Mouse (Mus musculus) intestine, embryonic 15.5 days (tissue): Measurements from ENCODE around the gene Map3k9. TPM values are rescaled to one million over a fixed set of nuclear protein-coding genes. Genes with fewer than 3 reads are reported as not detected.

Source experiments
- ATAC-seq: fragments of 200-750 bp; cut with Nextera tagmentation; 2 replicates; pipeline ENCODE4 v1.8.0; 2017; ENCODE audit warnings: moderate TSS enrichment, moderate library complexity
- H3K27ac ChIP-seq: fragments of 300-500 bp; sonication (generic); 2 replicates; pipeline ENCODE4 v1.5.1; 2015; ENCODE audit warnings: mild to moderate bottlenecking, inconsistent platforms
- H3K27me3 ChIP-seq: fragments of 300-500 bp; sonication (generic); replicated peaks from 2 replicates; pipeline ENCODE4 v1.6.1; 2015; ENCODE audit warnings: inconsistent platforms
- H3K36me3 ChIP-seq: fragments of 300-500 bp; sonication (generic); 2 replicates; pipeline ENCODE4 v1.6.1; 2015; ENCODE audit warnings: inconsistent platforms
- H3K4me1 ChIP-seq: fragments of 300-500 bp; sonication (generic); replicated peaks from 2 replicates; pipeline ENCODE4 v1.6.1; 2015; ENCODE audit warnings: inconsistent platforms
- H3K4me2 ChIP-seq: fragments of 300-500 bp; sonication (generic); replicated peaks from 2 replicates; pipeline ENCODE4 v1.6.1; 2015; ENCODE audit warnings: mild to moderate bottlenecking, inconsistent platforms
- H3K4me3 ChIP-seq: fragments of 300-500 bp; sonication (generic); replicated peaks from 2 replicates; pipeline ENCODE4 v1.5.1; 2015; ENCODE audit warnings: inconsistent platforms
- H3K9ac ChIP-seq: fragments of 300-500 bp; sonication (generic); 2 replicates; pipeline ENCODE4 v1.6.1; 2015; ENCODE audit warnings: inconsistent platforms
- H3K9me3 ChIP-seq: fragments of 300-500 bp; sonication (generic); 2 replicates; pipeline ENCODE4 v1.6.1; 2016; ENCODE audit warnings: inconsistent platforms
- WGBS: fragments of 180-500 bp; shearing (Covaris S2); methylation state at CpG from one replicate; pipeline ENCODE4 v1.1.7; 2015; 5-methylcytosine and 5-hydroxymethylcytosine counted together
- polyA plus RNA-seq: library from polyadenylated mRNA; unstranded; fragments of >200 nt; fragmentation: Nextera tagmentation; extraction: Ambion mirVana; gene quantifications from 2 replicates; pipeline ENCODE4 v1.2.1, GENCODE M21; 2015

The Map3k9 gene
- polyA plus RNA-seq, 1 experiment from 2014 or later: 2.4 TPM

GRCm38 (mm10) chr12:81746400-81747024 is 34.5 kb downstream of the Map3k9 start:
- Histone ChIP-seq H3K27me3 (no peaks in the 10 kb centered on the region), H3K9me3 (no peaks in the 10 kb centered on the region), H3K36me3 (no peaks in the 10 kb centered on the region), H3K9ac (no peak overlapping the region), H3K4me1 (peaks cover 13% of the 10 kb centered on the region; the same call in 1 of the 2 replicates), H3K27ac (no peak overlapping the region), H3K4me3 (no peak overlapping the region), H3K4me2 (no peak overlapping the region)
- WGBS: 68% methylated on average over 9 of the region's 9 CpGs
- no peak for ATAC-seq

- Histone ChIP-seq H3K27ac (no peak overlapping the region), H3K4me2 (no peak overlapping the region), H3K27me3 (no peaks in the 10 kb centered on the region), H3K4me1 (no peaks in the 10 kb centered on the region), H3K9me3 (no peaks in the 10 kb centered on the region), H3K9ac (no peak overlapping the region), H3K4me3 (no peak overlapping the region), H3K36me3 (no peaks in the 10 kb centered on the region)
- no peak for ATAC-seq
- WGBS: 84% methylated on average over 11 of the region's 11 CpGs
Observed at GRCm38 (mm10) chr12:81735246-81736070, 45.5 kb downstream of the Map3k9 start.

- WGBS: 75% methylated on average over 8 of the region's 8 CpGs
- no peak overlapping the region for H3K4me3 ChIP-seq
Observed at GRCm38 (mm10) chr12:81726246-81726822, 54.6 kb downstream of the Map3k9 start.

DNA sequence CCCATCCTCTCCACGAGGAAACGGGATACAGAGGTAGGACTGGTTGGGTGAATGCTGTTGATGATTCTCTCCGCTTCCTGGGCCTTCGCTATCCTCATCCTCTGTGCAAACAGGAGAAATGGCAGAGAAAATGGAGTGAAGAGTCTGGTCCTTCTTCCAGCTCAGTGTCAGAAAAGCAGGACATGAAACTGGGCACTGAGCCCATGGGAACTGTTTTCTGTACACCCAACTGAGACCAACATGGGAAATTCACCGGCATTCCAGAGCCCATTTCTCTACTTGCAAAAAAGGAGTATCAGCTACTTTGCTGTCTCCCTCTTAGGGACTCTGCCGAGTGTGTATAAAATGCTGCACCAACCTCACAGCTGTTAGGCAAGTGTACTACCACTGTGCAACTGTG is 56.2 kb downstream of the Map3k9 start:
- H3K4me3 ChIP-seq: no peak overlapping the region
- no peak for ATAC-seq
- WGBS: 89% methylated on average over 6 of the region's 6 CpGs

More at GRCm38 (mm10) chr12:81726246-81726822, 54.6 kb downstream of the Map3k9 start:
- H3K9me3 ChIP-seq: no peaks in the 10 kb centered on the region
- ATAC-seq: no peak
- no peaks in the 10 kb centered on the region for H3K36me3 ChIP-seq
- no peak overlapping the region for H3K9ac ChIP-seq
- no peaks in the 10 kb centered on the region for H3K4me1 ChIP-seq
- no peak overlapping the region for H3K27ac ChIP-seq
- no peaks in the 10 kb centered on the region for H3K27me3 ChIP-seq
- no peak overlapping the region for H3K4me2 ChIP-seq

DNA sequence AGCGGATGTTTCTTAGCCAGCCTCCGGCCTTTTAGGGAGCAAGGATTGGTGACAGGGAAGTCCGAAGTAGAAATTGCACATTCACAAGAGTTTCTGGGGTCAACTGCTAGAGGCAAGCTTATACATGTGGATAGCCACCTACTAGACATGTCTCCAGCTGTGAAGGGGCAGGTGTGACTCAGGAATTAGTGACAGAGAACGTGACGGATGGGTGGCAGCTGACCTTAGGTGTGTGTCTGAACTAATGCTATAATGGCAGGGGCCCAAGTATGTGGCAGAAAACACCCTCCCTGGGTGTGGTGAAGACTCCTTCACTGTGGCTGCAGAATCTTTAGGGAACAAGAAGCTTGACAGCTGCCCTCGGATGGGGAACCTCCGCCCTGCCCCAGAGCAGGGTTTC is 57.6 kb downstream of the Map3k9 start:
- no peaks in the 10 kb centered on the region for H3K9me3 ChIP-seq
- H3K4me2 ChIP-seq: no peak overlapping the region
- no peaks in the 10 kb centered on the region for H3K4me1 ChIP-seq
- no peak overlapping the region for H3K4me3 ChIP-seq
- H3K27me3 ChIP-seq: no peaks in the 10 kb centered on the region
- ATAC-seq: no peak
- no peaks in the 10 kb centered on the region for H3K36me3 ChIP-seq
- WGBS: 93% methylated on average over 7 of the region's 7 CpGs
- H3K27ac ChIP-seq: no peak overlapping the region
- H3K9ac ChIP-seq: no peak overlapping the region

More for the DNA sequence above, 56.2 kb downstream of the Map3k9 start:
- H3K4me2 ChIP-seq: no peak overlapping the region
- H3K9ac ChIP-seq: no peak overlapping the region
- H3K9me3 ChIP-seq: no peaks in the 10 kb centered on the region
- no peak overlapping the region for H3K27ac ChIP-seq
- no peaks in the 10 kb centered on the region for H3K27me3 ChIP-seq
- H3K36me3 ChIP-seq: no peaks in the 10 kb centered on the region
- no peaks in the 10 kb centered on the region for H3K4me1 ChIP-seq

DNA sequence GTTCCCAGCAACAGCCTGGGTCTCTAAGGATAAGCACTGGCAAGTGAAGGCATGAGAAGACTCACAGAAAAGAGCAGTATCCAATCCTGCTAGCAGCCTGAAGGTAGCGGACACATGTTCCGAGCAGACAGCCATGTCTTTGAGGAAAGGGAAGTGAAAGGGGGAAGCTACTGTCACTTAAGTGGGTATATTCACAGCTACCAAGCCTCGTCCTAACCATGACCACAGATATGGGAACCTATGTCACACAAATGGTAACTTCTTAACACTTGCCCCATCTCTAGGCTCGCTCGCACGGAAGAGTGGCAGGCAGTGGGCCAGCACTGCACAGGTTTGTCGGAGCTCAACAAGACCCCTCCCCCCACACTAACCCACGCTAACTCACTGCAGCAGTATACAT is 61.3 kb downstream of the Map3k9 start:
- 84% methylated on average over 8 of the region's 8 CpGs for WGBS
- no peaks in the 10 kb centered on the region for H3K36me3 ChIP-seq
- ATAC-seq: no peak
- H3K9me3 ChIP-seq: no peaks in the 10 kb centered on the region
- no peaks in the 10 kb centered on the region for H3K4me1 ChIP-seq
- H3K9ac ChIP-seq: no peak overlapping the region
- no peaks in the 10 kb centered on the region for H3K27me3 ChIP-seq
- H3K4me3 ChIP-seq: no peak overlapping the region
- H3K27ac ChIP-seq: no peak overlapping the region
- no peak overlapping the region for H3K4me2 ChIP-seq

- Histone ChIP-seq H3K27me3 (no peaks in the 10 kb centered on the region), H3K4me2 (no peak overlapping the region), H3K36me3 (no peaks in the 10 kb centered on the region), H3K4me1 (no peaks in the 10 kb centered on the region), H3K9me3 (no peaks in the 10 kb centered on the region), H3K4me3 (no peak overlapping the region), H3K27ac (no peak overlapping the region), H3K9ac (no peak overlapping the region)
- no peak for ATAC-seq
- WGBS: 77% methylated on average over 5 of the region's 5 CpGs
Observed at GRCm38 (mm10) chr12:81719161-81719560, 61.8 kb downstream of the Map3k9 start.

- H3K36me3 ChIP-seq: no peaks in the 10 kb centered on the region
- no peak for ATAC-seq
- H3K4me2 ChIP-seq: no peak overlapping the region
- no peaks in the 10 kb centered on the region for H3K27me3 ChIP-seq
- no peaks in the 10 kb centered on the region for H3K4me1 ChIP-seq
- H3K9ac ChIP-seq: no peak overlapping the region
- WGBS: 72% methylated on average over 4 of the region's 4 CpGs
- no peaks in the 10 kb centered on the region for H3K9me3 ChIP-seq
- no peak overlapping the region for H3K27ac ChIP-seq
- H3K4me3 ChIP-seq: no peak overlapping the region
Observed at GRCm38 (mm10) chr12:81712618-81713017, 68.4 kb downstream of the Map3k9 start.

- Histone ChIP-seq H3K27me3 (no peaks in the 10 kb centered on the region), H3K4me3 (no peak overlapping the region), H3K4me2 (no peak overlapping the region), H3K27ac (no peak overlapping the region), H3K4me1 (no peaks in the 10 kb centered on the region), H3K9ac (no peak overlapping the region), H3K9me3 (no peaks in the 10 kb centered on the region), H3K36me3 (no peaks in the 10 kb centered on the region)
- 2% methylated on average over 1 of the region's 1 CpGs for WGBS
- no peak for ATAC-seq
Observed at GRCm38 (mm10) chr12:81702903-81703302, 78.1 kb downstream of the Map3k9 start.

GRCm38 (mm10) chr12:81698011-81698410 is 83.0 kb downstream of the Map3k9 start:
- H3K4me1 ChIP-seq: no peaks in the 10 kb centered on the region
- no peak overlapping the region for H3K4me3 ChIP-seq
- H3K36me3 ChIP-seq: no peaks in the 10 kb centered on the region
- WGBS: 28% methylated on average over 4 of the region's 4 CpGs
- H3K9me3 ChIP-seq: no peaks in the 10 kb centered on the region
- no peak overlapping the region for H3K4me2 ChIP-seq
- no peak overlapping the region for H3K27ac ChIP-seq
- no peaks in the 10 kb centered on the region for H3K27me3 ChIP-seq
- no peak overlapping the region for H3K9ac ChIP-seq
- ATAC-seq: peak; percentile 71

DNA sequence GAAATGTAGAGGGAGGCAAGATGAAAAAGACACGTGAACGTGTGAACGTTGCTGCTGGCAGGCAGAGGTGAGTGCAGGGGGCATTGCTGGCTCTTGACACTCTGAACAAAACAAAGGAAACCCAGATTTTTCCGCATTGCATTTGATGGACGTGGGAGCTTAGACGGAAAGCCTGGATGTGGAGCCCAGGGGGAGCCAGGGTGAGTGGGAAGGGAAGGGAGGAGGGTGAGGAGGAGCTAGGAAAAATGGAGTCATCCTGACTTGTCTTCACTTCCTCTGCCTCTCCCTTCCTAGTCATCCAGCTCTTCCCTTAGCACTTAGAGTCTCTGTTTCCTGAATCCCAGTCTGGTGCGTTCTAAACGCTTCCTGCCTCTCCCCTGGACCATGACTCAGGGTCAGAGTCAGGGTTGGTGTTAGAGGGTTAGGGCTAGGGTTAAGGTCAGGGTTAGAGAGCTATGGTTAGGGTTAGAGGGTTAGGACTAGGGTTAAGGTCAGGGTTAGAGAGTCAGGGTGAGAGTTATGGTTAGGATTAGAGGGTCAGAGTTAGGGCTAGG is 89.7 kb downstream of the Map3k9 start:
- Histone ChIP-seq H3K9me3 (no peaks in the 10 kb centered on the region), H3K36me3 (no peaks in the 10 kb centered on the region), H3K9ac (no peak overlapping the region), H3K27ac (no peak overlapping the region), H3K27me3 (no peaks in the 10 kb centered on the region), H3K4me3 (no peak overlapping the region), H3K4me2 (no peak overlapping the region), H3K4me1 (no peaks in the 10 kb centered on the region)
- 28% methylated on average over 8 of the region's 8 CpGs for WGBS
- ATAC-seq: no peak

DNA sequence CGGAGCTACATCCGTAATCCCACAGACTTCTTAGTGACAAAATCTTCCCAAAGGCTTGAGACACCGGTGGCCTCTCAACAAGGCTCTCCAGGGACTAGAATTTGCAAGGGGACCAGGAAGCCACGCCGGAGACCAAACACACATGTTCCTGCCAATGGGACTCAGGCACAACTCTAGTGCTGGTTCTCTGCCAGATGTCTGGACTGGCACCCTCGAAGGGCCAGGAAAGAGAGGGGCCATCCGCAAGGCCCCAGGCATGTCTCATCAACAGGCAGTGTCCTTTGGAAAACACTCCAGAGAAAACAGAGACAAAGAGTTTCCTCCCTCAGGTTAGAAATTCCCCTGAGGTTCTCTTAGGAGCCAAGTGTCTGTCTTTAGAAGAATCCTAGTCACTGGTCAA is 90.2 kb downstream of the Map3k9 start:
- Histone ChIP-seq H3K27me3 (0 out of 2 replicates have a peak, but pooled peaks cover 2% of the 10 kb centered on the region), H3K27ac (no peak overlapping the region), H3K9me3 (no peaks in the 10 kb centered on the region), H3K4me3 (no peak overlapping the region), H3K4me1 (no peaks in the 10 kb centered on the region), H3K9ac (no peak overlapping the region), H3K36me3 (no peaks in the 10 kb centered on the region), H3K4me2 (no peak overlapping the region)
- WGBS: 73% methylated on average over 7 of the region's 7 CpGs
- no peak for ATAC-seq
